Mouse (Mus musculus) adrenal gland, postnatal 14 days (tissue): ENCODE data around the gene Clgn. TPM values are rescaled to one million over a fixed set of nuclear protein-coding genes. Genes with fewer than 3 reads are reported as not detected.
A peak's percentile ranks its signal among the peaks of the same experiment; 100 is the strongest.
"Not testable (repeated sequence)": the region's sequence is repeated elsewhere in the genome, so short reads cannot be mapped to it uniquely, and the experiment has no call there.

Source experiments
- DNase-seq: peaks from one replicate; pipeline ENCODE4 v3.0.0; 2021; ENCODE audit warnings: mixed read lengths
- total RNA-seq: library from RNA; stranded (reverse); gene quantifications from 2 replicates; pipeline ENCODE4 v1.2.3, GENCODE M21; 2021

Clgn gene
- total RNA-seq, 1 experiment from 2014 or later: 0.15 TPM

- no peak for DNase-seq
Measured at GRCm38 (mm10) chr8:83423032-83423825, 33.6 kb downstream of the Clgn start.

GRCm38 (mm10) chr8:83425202-83425601 lies 35.5 kb downstream of the Clgn start:
- DNase-seq: no peak

- no peak for DNase-seq
Measured at GRCm38 (mm10) chr8:83426104-83426759, 36.6 kb downstream of the Clgn start.

- DNase-seq: no peak
Measured at GRCm38 (mm10) chr8:83426949-83427348, 37.3 kb downstream of the Clgn start.

- not testable (repeated sequence) for DNase-seq
Measured at GRCm38 (mm10) chr8:83428621-83429020, 39.0 kb downstream of the Clgn start.

- no peak for DNase-seq
Measured at GRCm38 (mm10) chr8:83429071-83429524, 39.4 kb downstream of the Clgn start.

- no peak for DNase-seq
Measured at GRCm38 (mm10) chr8:83437077-83437476, 47.4 kb downstream of the Clgn start.

GRCm38 (mm10) chr8:83441656-83442242 lies 52.1 kb downstream of the Clgn start:
- no peak for DNase-seq

- peak; percentile 100 for DNase-seq
Measured at GRCm38 (mm10) chr8:83442243-83443051, 52.8 kb downstream of the Clgn start.

GRCm38 (mm10) chr8:83443052-83443400 lies 53.4 kb downstream of the Clgn start:
- DNase-seq: no peak

- DNase-seq: peak; percentile 29
Measured at GRCm38 (mm10) chr8:83449960-83450359, 60.3 kb downstream of the Clgn start.

- DNase-seq: no peak
Measured at GRCm38 (mm10) chr8:83451056-83451455, 61.4 kb downstream of the Clgn start.

GRCm38 (mm10) chr8:83457121-83457520 lies 67.5 kb downstream of the Clgn start:
- DNase-seq: no peak

- peak; percentile 14 for DNase-seq
Measured at GRCm38 (mm10) chr8:83458222-83458621, 68.6 kb downstream of the Clgn start, which contains the start of gene Scoc. Gene Scoc (minus strand): TSS chr8:83458391.

- no peak for DNase-seq
Measured at GRCm38 (mm10) chr8:83459606-83460005, 69.9 kb downstream of the Clgn start.

Other genes with a start within 250 kb of the Clgn start
- gene Tbc1d9, start 224.5 kb upstream of the Clgn start, total RNA-seq: 6.6 and 7.8 TPM in 2 replicates
- not detected in 2 replicates for gene Gm10645, start 223.7 kb upstream of the Clgn start, total RNA-seq
- 2,717 and 3,191 TPM in 2 replicates for gene Ucp1, start 99.5 kb upstream of the Clgn start, total RNA-seq
- 24.5 and 25.4 TPM in 2 replicates for gene Elmod2, start 57.4 kb upstream of the Clgn start, total RNA-seq
- not detected in 2 replicates for gene Mgat4d, start 41.4 kb upstream of the Clgn start, total RNA-seq
- 59.0 and 69.6 TPM in 2 replicates for gene Scoc, start 68.5 kb downstream of the Clgn start, total RNA-seq
- not detected in 2 replicates for gene Olfr370, start 145.9 kb downstream of the Clgn start, total RNA-seq
- gene Ndufb7, start 176.8 kb downstream of the Clgn start, total RNA-seq: 328 TPM in 2 replicates
- 340 and 372 TPM in 2 replicates for gene Tecr, start 218.1 kb downstream of the Clgn start, total RNA-seq
- gene Dnajb1, start 218.3 kb downstream of the Clgn start, total RNA-seq: 28.5 and 38.3 TPM in 2 replicates